Mouse (Mus musculus) gastrocnemius, postnatal 4 days (tissue): ENCODE data around the gene Gm6169. TPM values are rescaled to one million over a fixed set of nuclear protein-coding genes. Genes with fewer than 3 reads are reported as not detected.
"Not testable (repeated sequence)": the region's sequence is repeated elsewhere in the genome, so short reads cannot be mapped to it uniquely, and the experiment has no call there.

Experiments
- DNase-seq, 2 experiments: peaks; one replicate each; pipeline ENCODE4 v3.0.0; 2021 to 2022; ENCODE audit warnings: low spot score in 2 of 2, mixed read lengths in 2 of 2
- long read RNA-seq, 2 experiments: library from polyadenylated mRNA; stranded (forward); transcript quantifications; one replicate each; pipeline ENCODE4 v2.0.0; 2021
- total RNA-seq, 2 experiments: library from RNA; stranded (reverse); gene quantifications; 2 replicates each; pipeline ENCODE4 v1.2.3; 2021

Gm6169 gene
- 10 to 100 TPM in 1 of 2 experiments, under 1 TPM in 1; 0.29 to 31.2 TPM for total RNA-seq
- long read RNA-seq, experiment 1 = 0 reads
- long read RNA-seq, experiment 2, transcript Gm6169-201 (1 exons, 1,030 nt) = major isoform, 7 of 7 reads
- long read RNA-seq, experiment 2, partial matches to known transcripts = 0 of 7 reads
- long read RNA-seq, experiment 2, other reads (novel, unspliced or antisense) = 0 of 7 reads

- peak in 1 of 2 experiments; percentile 29 for DNase-seq
Measured at GRCm38 (mm10) chr13:97099187-97099852, at the start of gene Gm6169. Gm6169 (minus strand) TSS chr13:97099237.

GRCm38 (mm10) chr13:97145834-97146233 is 46.8 kb upstream of the Gm6169 start:
- DNase-seq = peak in 1 of 2 experiments; percentile 27

GRCm38 (mm10) chr13:97142321-97142720 is 43.3 kb upstream of the Gm6169 start:
- no peak for DNase-seq

GRCm38 (mm10) chr13:97138404-97138931 is 39.4 kb upstream of the Gm6169 start:
- DNase-seq = not testable (repeated sequence)

- peak; percentile 57 to 84 for DNase-seq
Measured at GRCm38 (mm10) chr13:97137466-97138400, 38.7 kb upstream of the Gm6169 start, which contains the start of the genes Gfm2 and Nsa2. Gfm2 (plus strand) TSS chr13:97137937. Nsa2 (minus strand) TSS chr13:97137937.

- not testable (repeated sequence) for DNase-seq
Measured at GRCm38 (mm10) chr13:97130413-97130812, 31.4 kb upstream of the Gm6169 start.

GRCm38 (mm10) chr13:97129654-97130053 is 30.6 kb upstream of the Gm6169 start:
- not testable (repeated sequence) for DNase-seq

GRCm38 (mm10) chr13:97121341-97121740 is 22.3 kb upstream of the Gm6169 start:
- DNase-seq = no peak

GRCm38 (mm10) chr13:97109046-97109445 is 10.0 kb upstream of the Gm6169 start:
- no peak for DNase-seq

- DNase-seq = not testable (repeated sequence)
Measured at GRCm38 (mm10) chr13:97107721-97108120, 8.7 kb upstream of the Gm6169 start.

- DNase-seq = no peak
Measured at GRCm38 (mm10) chr13:97104996-97105395, 6.0 kb upstream of the Gm6169 start.

GRCm38 (mm10) chr13:97095726-97096125 is 3.3 kb downstream of the Gm6169 start:
- DNase-seq = no peak

GRCm38 (mm10) chr13:97088183-97088582 is 10.9 kb downstream of the Gm6169 start:
- DNase-seq = no peak

GRCm38 (mm10) chr13:97087421-97087820 is 11.6 kb downstream of the Gm6169 start:
- DNase-seq = no peak

- no peak for DNase-seq
Measured at GRCm38 (mm10) chr13:97086316-97086715, 12.7 kb downstream of the Gm6169 start.

GRCm38 (mm10) chr13:97082432-97082831 is 16.6 kb downstream of the Gm6169 start:
- DNase-seq = no peak

GRCm38 (mm10) chr13:97080615-97081014 is 18.4 kb downstream of the Gm6169 start:
- DNase-seq = no peak

GRCm38 (mm10) chr13:97080201-97080600 is 18.8 kb downstream of the Gm6169 start:
- DNase-seq = no peak

- no peak for DNase-seq
Measured at GRCm38 (mm10) chr13:97077556-97077955, 21.5 kb downstream of the Gm6169 start.

- no peak for DNase-seq
Measured at GRCm38 (mm10) chr13:97073497-97073896, 25.5 kb downstream of the Gm6169 start.

- DNase-seq = no peak
Measured at GRCm38 (mm10) chr13:97071626-97072241, 27.3 kb downstream of the Gm6169 start.
